Mouse (Mus musculus): ENCODE results near the gene Hnrnpm. TPM values are rescaled to one million over a fixed set of nuclear protein-coding genes. Genes with fewer than 3 reads are reported as not detected.

Gene Hnrnpm
- polyA plus RNA-seq, 1 experiment from 2014 or later = 122 TPM

DNA sequence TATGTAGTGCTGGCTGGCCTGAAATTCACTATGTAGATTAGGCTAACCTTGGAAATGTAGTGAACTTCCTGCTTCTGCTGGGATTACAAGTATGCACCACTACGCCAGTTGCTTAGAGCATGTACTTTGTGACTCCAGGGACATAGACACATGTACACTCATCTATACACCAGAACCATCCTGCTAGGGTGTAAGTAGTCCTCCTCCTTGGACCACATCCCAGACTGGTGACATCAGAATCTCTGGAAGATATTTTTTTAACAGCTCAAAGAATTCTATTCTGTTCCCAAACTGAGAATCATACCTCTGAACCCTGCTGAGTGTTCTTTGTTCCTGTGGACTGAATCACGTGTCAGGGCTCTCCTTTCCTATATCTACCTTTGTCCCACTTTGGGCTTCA lies 49.6 kb downstream of the Hnrnpm start:
- H3K4me2 ChIP-seq (replicated peaks; ENCODE audit: low read depth) = no peak overlapping the region
- peaks cover 4% of the 10 kb centered on the region; the same call in 1 of the 2 replicates for H3K36me3 ChIP-seq (ENCODE audit: control insufficient read depth, insufficient read depth, low read length)
- H3K4me1 ChIP-seq (replicated peaks; ENCODE audit: control insufficient read depth, insufficient read depth) = no peaks in the 10 kb centered on the region
- H3K9me3 ChIP-seq (ENCODE audit: control insufficient read depth, low read length) = no peaks in the 10 kb centered on the region
- no peak for ATAC-seq (ENCODE audit: low FRiP score, low TSS enrichment)
- no peak for DNase-seq (ENCODE audit: low spot score)
- no peak overlapping the region for H3K27ac ChIP-seq (replicated peaks)
- H3K9ac ChIP-seq (ENCODE audit: low read length) = no peak overlapping the region
- H3K27me3 ChIP-seq (ENCODE audit: control insufficient read depth, insufficient read depth, low read length) = no peaks in the 10 kb centered on the region
- WGBS = 64% methylated on average over 2 of the region's 2 CpGs
- no peak overlapping the region for H3K4me3 ChIP-seq (ENCODE audit: low read depth, low read length)
- TF ChIP-seq EP300 (optimal IDR thresholded peaks at IDR 0.05) (no peak), CTCF (IDR thresholded peaks at IDR 0.05; ENCODE audit: low read depth) (no peak)

DNA sequence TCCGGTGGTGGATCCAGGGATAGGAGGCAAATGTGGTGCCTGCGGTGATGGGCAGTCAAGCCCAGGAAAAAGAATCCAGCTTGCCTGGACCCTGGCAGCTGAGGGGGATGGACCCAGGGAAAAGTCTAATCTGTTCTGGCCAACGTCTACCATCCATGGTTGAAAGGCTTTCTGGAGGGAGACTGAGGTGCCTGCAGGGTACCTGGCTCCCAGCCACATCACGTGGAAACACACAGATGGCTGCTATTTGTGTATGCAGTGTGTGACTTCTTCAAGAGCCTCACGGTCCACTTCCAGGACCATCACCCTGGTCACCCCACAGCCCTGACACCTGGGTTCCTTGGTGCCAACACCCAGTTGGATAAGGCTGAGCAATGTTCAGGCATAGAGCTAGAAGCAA lies 54.9 kb downstream of the Hnrnpm start:
- no peaks in the 10 kb centered on the region for H3K9me3 ChIP-seq (ENCODE audit: control insufficient read depth, low read length)
- H3K27ac ChIP-seq (replicated peaks) = no peak overlapping the region
- peaks cover 3% of the 10 kb centered on the region for H3K4me1 ChIP-seq (replicated peaks; ENCODE audit: control insufficient read depth, insufficient read depth)
- ATAC-seq (ENCODE audit: low FRiP score, low TSS enrichment) (no peak), DNase-seq (ENCODE audit: low spot score) (peak; percentile 11)
- TF ChIP-seq EP300 (optimal IDR thresholded peaks at IDR 0.05) = no peak
- H3K9ac ChIP-seq (ENCODE audit: low read length) = no peak overlapping the region
- peaks cover 12% of the 10 kb centered on the region; the same call in 1 of the 2 replicates for H3K36me3 ChIP-seq (ENCODE audit: control insufficient read depth, insufficient read depth, low read length)
- H3K27me3 ChIP-seq (ENCODE audit: control insufficient read depth, insufficient read depth, low read length) = no peaks in the 10 kb centered on the region
- WGBS = 89% methylated on average over 5 of the region's 5 CpGs
- no peak overlapping the region for H3K4me2 ChIP-seq (replicated peaks; ENCODE audit: low read depth)
- no peak overlapping the region for H3K4me3 ChIP-seq (ENCODE audit: low read depth, low read length)

DNA sequence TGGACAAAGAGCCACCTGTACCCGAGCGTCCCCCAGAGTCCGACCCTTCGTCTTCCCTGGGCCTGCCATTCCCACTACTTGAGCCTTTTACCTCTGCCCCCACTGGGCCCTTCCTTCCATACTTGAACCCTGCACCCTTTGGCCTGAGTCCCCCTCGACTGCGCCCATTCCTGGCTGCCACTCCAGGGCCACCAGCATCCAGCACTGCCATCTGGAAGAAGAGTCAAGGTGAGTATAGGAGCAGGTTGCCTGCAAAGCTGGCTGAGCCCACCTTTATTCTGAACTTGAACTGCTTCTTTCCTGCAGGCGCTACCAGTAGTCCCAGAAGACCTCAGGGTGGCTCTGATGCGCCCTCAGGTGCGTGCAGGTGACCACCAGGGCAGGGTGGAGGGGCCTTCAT lies 55.4 kb downstream of the Hnrnpm start:
- WGBS = 94% methylated on average over 9 of the region's 9 CpGs
- no peaks in the 10 kb centered on the region for H3K27me3 ChIP-seq (ENCODE audit: control insufficient read depth, insufficient read depth, low read length)
- H3K9ac ChIP-seq (ENCODE audit: low read length) = no peak overlapping the region
- H3K4me2 ChIP-seq (replicated peaks; ENCODE audit: low read depth) = no peak overlapping the region
- H3K4me1 ChIP-seq (replicated peaks; ENCODE audit: control insufficient read depth, insufficient read depth) = peaks cover 3% of the 10 kb centered on the region
- peak; percentile 13 for DNase-seq (ENCODE audit: low spot score)
- H3K9me3 ChIP-seq (ENCODE audit: control insufficient read depth, low read length) = no peaks in the 10 kb centered on the region
- no peak overlapping the region for H3K4me3 ChIP-seq (ENCODE audit: low read depth, low read length)
- peaks cover 12% of the 10 kb centered on the region; the same call in 1 of the 2 replicates for H3K36me3 ChIP-seq (ENCODE audit: control insufficient read depth, insufficient read depth, low read length)
- no peak overlapping the region for H3K27ac ChIP-seq (replicated peaks)
- ATAC-seq (ENCODE audit: low FRiP score, low TSS enrichment) = no peak
- TF ChIP-seq EP300 (optimal IDR thresholded peaks at IDR 0.05) (no peak), CTCF (IDR thresholded peaks at IDR 0.05; ENCODE audit: low read depth) (no peak)

DNA sequence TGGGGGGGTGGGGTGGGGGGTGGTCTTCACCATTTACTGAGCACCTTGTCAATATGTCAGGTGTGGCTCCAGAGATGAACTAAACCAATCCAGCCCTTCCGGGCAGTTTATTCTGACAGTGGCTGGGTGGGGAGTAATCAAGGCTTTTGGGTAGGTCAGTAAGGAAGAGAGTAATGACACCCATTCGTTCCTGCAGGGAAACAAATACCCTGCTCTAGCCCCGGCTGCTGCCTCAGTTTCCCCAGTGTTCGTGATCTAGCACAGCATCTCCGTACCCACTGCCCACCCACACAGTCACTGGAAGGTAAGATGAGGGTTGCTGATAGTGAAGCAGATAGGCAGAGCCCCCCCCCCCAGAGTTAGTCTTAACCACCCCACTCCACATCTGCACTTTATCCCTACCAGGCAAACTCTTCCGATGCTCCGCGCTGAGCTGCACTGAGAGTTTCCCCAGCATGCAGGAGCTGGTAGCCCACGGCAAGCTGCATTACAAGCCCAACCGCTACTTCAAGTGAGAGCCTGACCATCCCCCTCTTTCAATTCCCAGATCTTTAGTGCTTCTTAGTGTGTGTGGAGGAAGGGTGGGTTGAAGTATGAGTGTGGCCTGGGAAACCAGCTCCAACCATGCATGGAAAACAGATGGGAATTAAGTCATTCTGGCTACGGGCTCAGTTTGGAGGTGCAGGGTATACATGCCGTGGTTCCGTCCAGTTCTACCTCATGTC lies 56.3 kb downstream of the Hnrnpm start:
- ATAC-seq (ENCODE audit: low FRiP score, low TSS enrichment) (no peak), DNase-seq (ENCODE audit: low spot score) (peak; percentile 12)
- Histone ChIP-seq H3K27ac (replicated peaks) (no peak overlapping the region), H3K4me1 (replicated peaks; ENCODE audit: control insufficient read depth, insufficient read depth) (peaks cover 3% of the 10 kb centered on the region), H3K27me3 (ENCODE audit: control insufficient read depth, insufficient read depth, low read length) (no peaks in the 10 kb centered on the region), H3K9ac (ENCODE audit: low read length) (no peak overlapping the region), H3K36me3 (ENCODE audit: control insufficient read depth, insufficient read depth, low read length) (peaks cover 12% of the 10 kb centered on the region; the same call in 1 of the 2 replicates), H3K9me3 (ENCODE audit: control insufficient read depth, low read length) (no peaks in the 10 kb centered on the region), H3K4me3 (ENCODE audit: low read depth, low read length) (no peak overlapping the region), H3K4me2 (replicated peaks; ENCODE audit: low read depth) (peak overlapping the region; percentile 74)
- WGBS = 82% methylated on average over 13 of the region's 13 CpGs
- TF ChIP-seq CTCF (IDR thresholded peaks at IDR 0.05; ENCODE audit: low read depth) (no peak), EP300 (optimal IDR thresholded peaks at IDR 0.05) (no peak)

DNA sequence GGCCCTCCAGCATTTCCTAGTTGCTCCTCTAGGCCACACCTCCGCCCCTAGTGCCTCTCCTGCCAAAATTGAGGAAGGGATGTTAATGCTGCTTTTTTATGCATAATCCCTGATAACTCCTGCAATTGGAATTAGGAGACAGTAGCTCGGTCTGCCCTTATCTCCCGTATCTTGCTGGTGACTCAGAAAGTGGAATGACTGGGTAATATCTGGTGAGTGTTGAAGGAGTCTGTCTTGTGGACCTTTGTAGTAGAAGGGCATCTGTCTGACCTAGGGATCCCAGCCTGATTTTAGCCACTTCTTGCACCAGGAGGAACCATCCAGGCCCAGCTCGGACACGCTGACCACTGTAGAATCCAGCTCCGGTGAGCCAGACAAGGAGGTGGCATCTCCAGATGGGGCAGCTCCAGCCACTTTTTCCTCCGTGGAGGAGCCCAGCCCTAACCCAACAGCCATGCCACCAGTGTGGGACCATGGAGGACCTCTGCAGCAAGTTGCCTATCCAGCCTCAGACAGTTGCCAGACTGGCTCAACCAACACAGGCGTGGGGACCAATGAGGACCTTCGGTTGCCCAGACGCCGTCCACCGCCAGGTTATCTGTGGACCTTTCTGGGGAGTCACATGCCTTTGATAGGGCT lies 57.1 kb downstream of the Hnrnpm start:
- peaks cover 12% of the 10 kb centered on the region; the same call in 1 of the 2 replicates for H3K36me3 ChIP-seq (ENCODE audit: control insufficient read depth, insufficient read depth, low read length)
- H3K27ac ChIP-seq (replicated peaks) = peak overlapping the region; percentile 98
- peak overlapping the region; percentile 71 for H3K4me3 ChIP-seq (ENCODE audit: low read depth, low read length)
- 58% methylated on average over 12 of the region's 12 CpGs for WGBS
- ATAC-seq (ENCODE audit: low FRiP score, low TSS enrichment) = peak; percentile 4; the same call in 1 of the 2 replicates
- peak overlapping the region; percentile 74 for H3K4me2 ChIP-seq (replicated peaks; ENCODE audit: low read depth)
- DNase-seq (ENCODE audit: low spot score) = peak; percentile 18
- no peak for TF ChIP-seq CTCF (IDR thresholded peaks at IDR 0.05; ENCODE audit: low read depth)
- no peak for TF ChIP-seq EP300 (optimal IDR thresholded peaks at IDR 0.05)
- H3K9me3 ChIP-seq (ENCODE audit: control insufficient read depth, low read length) = no peaks in the 10 kb centered on the region
- no peaks in the 10 kb centered on the region for H3K27me3 ChIP-seq (ENCODE audit: control insufficient read depth, insufficient read depth, low read length)
- H3K9ac ChIP-seq (ENCODE audit: low read length) = peak overlapping the region; percentile 83
- peaks cover 3% of the 10 kb centered on the region for H3K4me1 ChIP-seq (replicated peaks; ENCODE audit: control insufficient read depth, insufficient read depth)

Data from stomach, postnatal 0 days (tissue).